Mouse (Mus musculus) kidney, embryonic 14.5 days (tissue): ENCODE results near the gene Arfgef2. TPM values are rescaled to one million over a fixed set of nuclear protein-coding genes. Genes with fewer than 3 reads are reported as not detected.

Experiments
- ATAC-seq: fragments of 200-750 bp; cut with Nextera tagmentation; 2 replicates; pipeline ENCODE4 v1.8.0; 2017; ENCODE audit warnings: moderate number of reproducible peaks, mild to moderate bottlenecking, moderate TSS enrichment, moderate library complexity; ENCODE audit not compliant: low FRiP score, low TSS enrichment
- H3K27ac ChIP-seq: fragments of 300-500 bp; sonication (generic); 2 replicates; pipeline ENCODE4 v1.5.1; 2014; ENCODE audit warnings: low read depth, mild to moderate bottlenecking, low read length, moderate library complexity, mixed read lengths
- H3K27me3 ChIP-seq: fragments of 300-500 bp; sonication (generic); 2 replicates; pipeline ENCODE4 v1.6.1; 2014; ENCODE audit warnings: mild to moderate bottlenecking, low read length; ENCODE audit not compliant: control insufficient read depth, insufficient read depth
- H3K36me3 ChIP-seq: fragments of 300-500 bp; sonication (generic); 2 replicates; pipeline ENCODE4 v1.6.1; 2014; ENCODE audit warnings: low read length, mixed read lengths; ENCODE audit not compliant: control insufficient read depth, insufficient read depth
- H3K4me1 ChIP-seq: fragments of 300-500 bp; sonication (generic); 2 replicates; pipeline ENCODE4 v1.6.1; 2014; ENCODE audit warnings: low read length, mixed read lengths; ENCODE audit not compliant: control insufficient read depth, insufficient read depth
- H3K4me2 ChIP-seq: fragments of 300-500 bp; sonication (generic); replicated peaks from 2 replicates; pipeline ENCODE4 v1.6.1; 2014; ENCODE audit warnings: low read depth, mild to moderate bottlenecking, low read length
- H3K4me3 ChIP-seq: fragments of 300-500 bp; sonication (generic); 2 replicates; pipeline ENCODE4 v1.5.1; 2014; ENCODE audit warnings: mild to moderate bottlenecking, low read length
- H3K9ac ChIP-seq: fragments of 300-500 bp; sonication (generic); 2 replicates; pipeline ENCODE4 v1.6.1; 2014; ENCODE audit warnings: low read depth, mild to moderate bottlenecking, low read length, moderate library complexity
- H3K9me3 ChIP-seq: fragments of 300-500 bp; sonication (generic); 2 replicates; pipeline ENCODE4 v1.6.1; 2016; ENCODE audit warnings: low read length; ENCODE audit not compliant: control insufficient read depth
- WGBS: fragments of 180-500 bp; shearing (Covaris S2); extraction: QIAGEN DNeasy Blood & Tissue Kit; methylation state at CpG from one replicate; pipeline ENCODE4 v1.1.7; 2014; 5-methylcytosine and 5-hydroxymethylcytosine counted together
- polyA plus RNA-seq: library from polyadenylated mRNA; unstranded; fragments of >200 nt; fragmentation: Nextera tagmentation; extraction: Ambion mirVana; gene quantifications from 2 replicates; pipeline ENCODE4 v1.2.1, GENCODE M21; 2014

Arfgef2 gene
- polyA plus RNA-seq, 1 experiment from 2014 or later, result 5.6 TPM

DNA sequence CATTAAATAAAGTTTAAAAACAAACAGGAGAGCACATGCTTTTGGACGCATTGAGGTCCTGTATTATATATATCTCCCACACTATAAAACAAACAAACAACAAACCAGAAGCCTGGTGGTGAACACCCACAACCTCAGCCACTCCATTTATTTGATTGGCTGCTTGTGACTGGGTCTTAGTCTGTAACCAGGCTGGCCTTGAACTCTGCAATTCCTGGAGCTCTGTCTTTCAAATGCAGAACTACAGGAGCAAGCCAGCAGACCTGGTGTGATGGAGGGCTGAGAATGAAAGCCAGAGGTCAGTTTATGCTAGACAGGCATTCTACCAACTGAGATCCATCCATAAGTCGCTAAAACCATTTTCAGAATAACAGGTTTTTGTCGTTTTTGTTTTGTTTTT is 94.4 kb downstream of the Arfgef2 start:
- Histone ChIP-seq H3K27me3 (no peaks in the 10 kb centered on the region), H3K36me3 (peaks cover under 1% of the 10 kb centered on the region; the same call in 1 of the 2 replicates), H3K27ac (no peak overlapping the region), H3K4me3 (no peak overlapping the region), H3K4me1 (no peaks in the 10 kb centered on the region), H3K9ac (no peak overlapping the region), H3K9me3 (no peaks in the 10 kb centered on the region), H3K4me2 (no peak overlapping the region)
- ATAC-seq, result no peak
- 71% methylated on average over 3 of the region's 3 CpGs for WGBS

DNA sequence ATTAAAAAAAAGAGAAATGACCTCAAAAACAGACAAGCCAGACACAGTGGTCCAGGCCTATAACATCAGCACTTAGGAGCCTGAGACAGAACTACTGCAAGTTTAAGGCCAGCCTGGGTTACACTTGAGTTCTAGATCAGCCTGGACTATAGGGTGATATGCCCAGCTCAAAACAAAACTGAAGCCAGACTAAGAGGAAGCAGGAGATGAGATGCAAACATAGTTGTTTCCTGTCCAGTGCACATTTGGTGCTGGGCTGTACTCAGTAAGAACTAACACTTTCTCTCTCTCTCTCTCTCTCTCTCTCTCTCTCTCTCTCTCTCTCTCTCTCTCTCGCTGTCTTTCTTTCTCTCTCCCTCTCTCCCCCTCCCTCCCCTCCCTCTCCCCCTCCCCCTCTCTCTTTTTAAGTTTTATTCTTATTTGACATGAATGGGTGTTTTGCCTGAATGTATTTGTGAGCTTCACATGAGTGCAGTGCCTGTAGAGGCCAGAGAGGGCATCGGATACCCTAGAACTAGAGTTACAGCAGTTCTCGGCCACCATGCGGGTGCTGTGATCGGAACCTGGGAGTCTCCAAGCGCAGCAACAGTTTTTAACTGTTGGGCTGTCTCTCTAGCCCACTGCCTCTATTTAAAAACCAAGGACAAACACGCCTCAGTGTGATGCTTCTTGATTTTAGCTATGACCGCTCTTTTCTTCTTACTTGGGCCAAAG is 95.6 kb downstream of the Arfgef2 start:
- WGBS, result 91% methylated on average over 8 of the region's 8 CpGs
- H3K4me3 ChIP-seq, result no peak overlapping the region
- H3K4me2 ChIP-seq, result no peak overlapping the region
- H3K9ac ChIP-seq, result no peak overlapping the region
- ATAC-seq, result no peak
- no peak overlapping the region for H3K27ac ChIP-seq
- no peaks in the 10 kb centered on the region for H3K36me3 ChIP-seq
- no peaks in the 10 kb centered on the region for H3K4me1 ChIP-seq
- H3K27me3 ChIP-seq, result no peaks in the 10 kb centered on the region
- no peaks in the 10 kb centered on the region for H3K9me3 ChIP-seq

DNA sequence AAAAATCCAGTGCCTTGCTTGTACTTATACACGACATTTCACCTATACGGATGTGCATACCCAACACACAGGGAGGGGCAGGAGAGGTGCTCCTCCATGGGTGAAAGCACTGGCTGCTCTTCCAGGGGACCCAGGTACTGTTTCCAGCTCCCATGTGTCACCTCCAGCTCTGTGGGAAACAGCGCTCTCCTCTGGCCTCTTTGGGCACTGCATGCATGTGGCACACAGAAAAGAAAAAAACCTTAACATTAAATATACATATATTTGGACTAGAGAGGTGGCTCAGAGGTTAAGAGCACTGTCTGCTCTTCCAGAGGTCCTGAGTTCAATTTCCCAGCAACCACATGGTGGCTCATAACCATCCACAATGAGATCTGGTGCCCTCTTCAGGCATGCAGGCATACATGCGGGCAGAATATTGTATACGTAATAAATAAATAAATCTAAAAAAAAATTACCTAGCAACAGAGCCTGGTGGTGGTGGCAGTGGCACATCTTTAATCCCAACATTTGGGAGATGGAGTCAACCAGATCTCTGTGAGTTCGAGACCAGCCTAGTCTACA is 98.4 kb downstream of the Arfgef2 start:
- H3K36me3 ChIP-seq, result peaks cover under 1% of the 10 kb centered on the region; the same call in 1 of the 2 replicates
- H3K27me3 ChIP-seq, result no peaks in the 10 kb centered on the region
- H3K4me2 ChIP-seq, result no peak overlapping the region
- peaks cover 11% of the 10 kb centered on the region; the same call in 1 of the 2 replicates for H3K4me1 ChIP-seq
- no peaks in the 10 kb centered on the region for H3K9me3 ChIP-seq
- ATAC-seq, result no peak
- H3K4me3 ChIP-seq, result no peak overlapping the region
- 96% methylated on average over 6 of the region's 6 CpGs for WGBS
- no peak overlapping the region for H3K27ac ChIP-seq
- no peak overlapping the region for H3K9ac ChIP-seq

DNA sequence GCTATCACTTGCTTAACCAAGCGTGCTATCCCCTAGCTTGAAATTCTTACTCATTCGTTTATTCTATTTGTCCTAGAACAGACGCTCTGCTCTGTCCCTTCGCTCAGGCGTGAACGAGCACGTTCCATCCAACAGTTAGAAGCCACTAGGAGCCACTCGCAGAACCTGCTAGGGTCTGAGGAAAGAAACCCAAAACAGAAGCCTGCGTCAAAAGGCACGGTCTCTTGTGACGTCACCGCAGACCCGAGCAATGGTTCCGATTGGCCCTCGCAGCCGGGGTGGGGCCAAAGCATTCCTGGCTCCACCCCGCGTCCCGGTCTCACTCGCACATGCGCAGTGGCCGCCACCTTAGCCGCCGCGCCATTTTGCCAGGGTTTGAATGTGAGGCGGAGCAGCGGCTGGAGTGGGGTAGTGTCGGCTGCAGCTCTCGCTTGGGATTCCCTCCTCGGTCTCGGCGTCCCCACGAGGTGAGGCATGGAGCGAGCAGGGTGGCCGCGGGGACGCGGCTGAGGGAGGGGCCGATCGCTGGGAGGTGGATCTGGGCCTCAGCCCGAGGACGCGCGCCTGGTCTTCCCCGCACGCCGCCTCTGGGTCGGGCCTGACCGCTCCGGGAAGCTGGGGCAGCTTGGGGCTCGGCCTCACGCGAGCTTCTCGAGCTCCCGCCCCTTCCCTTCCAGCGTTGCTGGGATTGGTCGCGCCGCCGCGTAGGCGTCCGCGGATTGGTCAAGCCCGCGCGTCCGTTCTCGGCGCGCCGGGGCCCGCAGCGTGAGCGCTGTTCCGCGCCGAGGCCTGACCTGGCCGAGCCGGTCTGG is 100.5 kb downstream of the Arfgef2 start, which contains the start of gene Cse1l:
Cse1l (plus strand) TSS at position 330 of the 812 bp plus-strand sequence.
- no peaks in the 10 kb centered on the region for H3K27me3 ChIP-seq
- H3K4me1 ChIP-seq, result peaks cover 11% of the 10 kb centered on the region; the same call in 1 of the 2 replicates
- H3K4me2 ChIP-seq, result peak within 1 kb of the TSS; percentile 95
- WGBS, result under 1% methylated on average over 78 of the region's 80 CpGs
- H3K9me3 ChIP-seq, result no peaks in the 10 kb centered on the region
- H3K27ac ChIP-seq, result peak within 1 kb of the TSS; percentile 98
- peak within 1 kb of the TSS; percentile 97 for H3K9ac ChIP-seq
- peak within 1 kb of the TSS; percentile 90 for H3K4me3 ChIP-seq
- H3K36me3 ChIP-seq, result peaks cover 7% of the 10 kb centered on the region; the same call in 1 of the 2 replicates
- peak; percentile 98 for ATAC-seq

DNA sequence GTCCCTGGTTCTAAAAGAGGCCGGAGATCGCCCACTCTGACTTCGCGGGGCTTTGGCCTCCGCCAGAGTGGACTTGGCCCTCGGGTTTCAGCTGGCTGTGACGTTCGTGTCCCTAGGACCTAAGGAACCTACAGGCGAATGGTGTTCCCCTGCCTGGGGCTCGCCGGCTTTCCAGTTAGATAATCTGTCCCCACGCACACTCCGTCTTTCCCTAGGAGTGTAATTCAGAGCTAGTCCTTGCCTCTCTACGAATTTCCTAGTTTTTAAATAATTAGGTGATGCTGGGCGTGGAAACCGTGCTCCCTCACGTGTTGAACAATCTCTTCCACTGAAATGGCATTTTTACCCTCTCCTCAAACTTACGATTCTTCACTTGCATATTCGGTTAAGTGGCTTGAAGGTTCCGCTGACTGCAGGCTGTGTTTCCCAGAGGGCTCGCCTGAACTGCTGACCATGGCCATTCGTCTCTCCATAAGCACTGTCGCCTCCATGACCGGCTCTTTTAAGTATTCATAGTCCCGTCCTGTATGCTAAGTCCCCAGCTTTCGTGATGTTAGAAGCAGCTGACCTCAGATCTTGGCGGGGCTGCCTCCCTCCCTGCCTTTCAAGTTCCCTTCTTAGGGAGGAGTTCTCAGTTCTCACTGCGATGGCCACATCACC is 101.3 kb downstream of the Arfgef2 start:
- ATAC-seq, result no peak
- Histone ChIP-seq H3K36me3 (peaks cover 7% of the 10 kb centered on the region; the same call in 1 of the 2 replicates), H3K4me2 (peak overlapping the region; percentile 95), H3K9ac (peak overlapping the region; percentile 97), H3K27me3 (no peaks in the 10 kb centered on the region), H3K9me3 (no peaks in the 10 kb centered on the region), H3K27ac (peak overlapping the region; percentile 98), H3K4me3 (peak overlapping the region; percentile 90), H3K4me1 (peaks cover 11% of the 10 kb centered on the region; the same call in 1 of the 2 replicates)
- WGBS, result under 1% methylated on average over 28 of the region's 28 CpGs

DNA sequence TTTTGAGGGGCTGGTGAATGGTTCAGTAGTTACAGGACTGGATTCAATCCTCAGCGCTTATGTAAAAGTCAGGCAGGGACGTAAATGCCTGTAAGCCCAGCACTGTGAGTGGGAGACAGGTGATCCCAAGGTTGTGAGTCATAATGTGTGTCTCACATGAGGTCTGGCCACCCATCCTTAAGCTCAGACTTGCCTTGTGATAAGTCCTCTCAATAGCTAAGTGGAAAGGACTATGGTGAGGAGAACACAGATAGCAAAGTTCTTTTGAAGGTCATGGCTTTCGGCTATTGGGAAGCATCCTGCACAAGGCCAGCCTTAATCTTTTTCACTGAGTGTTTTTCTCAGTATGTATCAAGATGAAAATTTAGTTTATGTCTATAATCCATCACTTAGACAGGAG is 104.3 kb downstream of the Arfgef2 start:
- Histone ChIP-seq H3K4me1 (peaks cover 11% of the 10 kb centered on the region; the same call in 1 of the 2 replicates), H3K27ac (no peak overlapping the region), H3K27me3 (no peaks in the 10 kb centered on the region), H3K36me3 (peaks cover 7% of the 10 kb centered on the region; the same call in 1 of the 2 replicates), H3K9me3 (no peaks in the 10 kb centered on the region), H3K4me2 (no peak overlapping the region), H3K9ac (no peak overlapping the region), H3K4me3 (no peak overlapping the region)
- WGBS, result 96% methylated on average over 3 of the region's 3 CpGs
- no peak for ATAC-seq

DNA sequence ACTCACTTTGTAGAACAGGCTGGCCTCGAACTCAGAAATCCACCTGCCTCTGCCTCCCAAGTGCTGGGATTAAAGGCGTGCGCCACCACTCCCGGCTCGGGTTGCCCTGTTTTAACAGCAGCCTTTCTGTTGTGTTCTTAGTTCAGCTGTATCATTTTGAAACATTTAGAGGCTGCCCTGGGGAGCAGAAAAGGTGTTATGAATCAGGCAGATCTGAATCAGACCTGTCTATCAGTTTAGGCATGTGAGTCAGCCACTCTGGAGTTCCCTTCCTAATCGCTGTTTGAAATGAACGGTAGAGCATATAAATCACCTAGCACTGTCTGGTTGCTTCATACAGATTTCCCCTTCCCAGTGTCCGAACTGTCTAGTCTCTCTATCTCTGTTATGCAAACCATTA is 105.1 kb downstream of the Arfgef2 start:
- no peak for ATAC-seq
- H3K9ac ChIP-seq, result no peak overlapping the region
- H3K9me3 ChIP-seq, result no peaks in the 10 kb centered on the region
- peaks cover 10% of the 10 kb centered on the region for H3K36me3 ChIP-seq
- no peaks in the 10 kb centered on the region for H3K27me3 ChIP-seq
- H3K27ac ChIP-seq, result no peak overlapping the region
- WGBS, result 90% methylated on average over 8 of the region's 8 CpGs
- H3K4me3 ChIP-seq, result no peak overlapping the region
- H3K4me1 ChIP-seq, result peaks cover 11% of the 10 kb centered on the region; the same call in 1 of the 2 replicates
- no peak overlapping the region for H3K4me2 ChIP-seq

DNA sequence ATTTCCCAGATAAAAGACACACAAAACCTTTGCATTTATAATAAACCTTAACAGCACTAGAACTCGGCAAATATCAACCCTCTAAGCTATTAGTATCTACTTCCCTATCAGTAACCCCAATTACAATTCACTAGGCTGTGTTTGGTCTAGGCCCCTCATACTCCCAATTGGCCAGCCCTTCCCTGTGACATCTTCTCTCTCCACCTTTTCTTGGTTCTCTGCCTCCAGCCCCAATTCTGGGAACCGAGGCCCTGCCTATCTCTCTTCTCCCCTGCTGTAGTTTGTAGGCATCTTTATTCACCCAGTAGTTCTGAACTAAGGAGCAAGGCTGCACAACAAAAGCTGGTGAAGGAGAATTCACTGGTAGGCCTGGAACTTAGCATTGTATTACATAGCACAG is 118.6 kb downstream of the Arfgef2 start:
- Histone ChIP-seq H3K4me3 (no peak overlapping the region), H3K27ac (no peak overlapping the region), H3K9me3 (no peaks in the 10 kb centered on the region), H3K27me3 (no peaks in the 10 kb centered on the region), H3K9ac (no peak overlapping the region), H3K36me3 (peaks cover 88% of the 10 kb centered on the region), H3K4me1 (no peaks in the 10 kb centered on the region), H3K4me2 (no peak overlapping the region)
- 91% methylated on average over 2 of the region's 2 CpGs for WGBS
- no peak for ATAC-seq
